Mouse (Mus musculus): ENCODE measurements around the gene Neurl2.
"Not testable (repeated sequence)": the region's sequence is repeated elsewhere in the genome, so short reads cannot be mapped to it uniquely, and the experiment has no call there.

Neurl2 gene

DNA sequence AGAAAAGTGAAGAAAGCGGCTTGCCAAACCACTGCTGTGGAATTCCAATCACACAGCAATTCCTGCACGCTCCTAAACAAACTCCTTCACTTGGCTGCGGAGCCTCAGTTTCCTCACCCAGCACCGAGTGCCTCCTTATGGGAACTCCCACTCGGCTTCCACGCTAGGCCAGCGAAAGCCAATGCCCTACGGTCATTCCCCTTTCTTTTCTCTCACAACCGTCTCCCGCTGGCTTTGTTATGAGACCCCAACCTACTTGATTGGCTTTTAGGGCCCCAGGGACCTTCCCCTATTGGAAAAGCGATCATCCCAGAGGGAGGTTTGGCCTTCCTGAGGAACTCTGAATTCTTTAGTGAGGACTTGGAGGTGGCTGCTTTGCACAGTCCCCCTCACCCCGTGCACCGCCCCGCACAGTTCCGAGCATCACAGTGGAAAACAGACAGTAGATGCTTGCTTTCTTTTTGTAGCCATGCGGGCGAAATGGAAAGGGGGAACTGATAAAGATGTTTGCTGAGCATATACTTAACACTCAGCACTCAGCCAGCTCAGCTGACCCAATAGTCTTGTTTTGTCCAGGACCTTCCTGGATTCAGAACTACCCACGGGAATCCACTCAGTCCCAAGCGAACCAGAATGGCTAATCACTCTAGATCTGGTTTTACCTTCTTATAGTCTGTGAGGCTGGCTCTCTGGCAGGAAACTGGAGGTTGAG, 24.7 kb upstream of the Neurl2 start:
- DNase-seq (ENCODE audit: low spot score): no peak

- DNase-seq (ENCODE audit: low spot score): peak; percentile 77
Observed at GRCm38 (mm10) chr2:164857101-164857821, 24.0 kb upstream of the Neurl2 start, which contains the start of gene Pltp. Gene Pltp, minus strand, starts transcription at chr2:164857711.

- DNase-seq (ENCODE audit: low spot score): no peak
Observed at GRCm38 (mm10) chr2:164856309-164857100, 23.2 kb upstream of the Neurl2 start.

DNA sequence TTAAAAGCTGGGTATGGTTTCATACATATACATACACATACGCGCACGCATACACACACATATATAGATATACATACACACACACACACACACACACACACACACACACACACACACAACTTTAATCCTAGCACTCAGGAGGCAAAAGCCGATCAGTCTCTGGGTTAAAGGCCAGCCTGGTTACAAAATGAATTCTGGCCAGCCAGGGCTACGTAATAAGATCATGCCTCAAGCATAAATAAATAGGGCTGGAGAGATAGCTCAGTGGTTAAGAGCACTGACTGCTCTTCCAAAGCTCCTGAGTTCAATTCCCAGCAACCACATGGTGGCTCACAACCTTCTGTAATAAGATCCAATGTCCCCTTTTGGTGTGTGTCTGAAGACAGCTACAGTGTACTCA, 22.3 kb upstream of the Neurl2 start:
- DNase-seq (ENCODE audit: low spot score): not testable (repeated sequence)

- no peak for DNase-seq (ENCODE audit: low spot score)
Observed at GRCm38 (mm10) chr2:164850061-164850460, 16.8 kb upstream of the Neurl2 start.

- DNase-seq (ENCODE audit: low spot score): no peak
Observed at GRCm38 (mm10) chr2:164845782-164846181, 12.5 kb upstream of the Neurl2 start.

DNA sequence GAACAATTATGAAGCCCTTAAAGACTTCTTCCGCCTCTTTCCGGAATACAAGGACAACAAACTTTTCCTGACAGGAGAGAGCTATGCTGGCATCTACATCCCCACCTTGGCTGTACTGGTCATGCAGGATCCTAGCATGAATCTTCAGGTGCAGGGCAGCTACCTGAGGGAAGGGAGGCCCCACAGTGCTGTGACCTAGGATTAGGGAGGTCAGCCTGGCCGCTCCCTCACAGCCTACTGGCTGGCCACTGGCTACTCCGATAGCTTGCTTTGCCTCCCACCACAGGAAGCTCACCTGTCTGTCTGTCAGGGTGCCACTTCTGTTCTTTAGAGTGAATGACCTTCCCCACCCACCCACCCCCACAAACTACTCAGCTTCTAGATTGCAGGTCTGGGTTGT, 1.9 kb upstream of the Neurl2 start:
- DNase-seq (ENCODE audit: low spot score): no peak

DNA sequence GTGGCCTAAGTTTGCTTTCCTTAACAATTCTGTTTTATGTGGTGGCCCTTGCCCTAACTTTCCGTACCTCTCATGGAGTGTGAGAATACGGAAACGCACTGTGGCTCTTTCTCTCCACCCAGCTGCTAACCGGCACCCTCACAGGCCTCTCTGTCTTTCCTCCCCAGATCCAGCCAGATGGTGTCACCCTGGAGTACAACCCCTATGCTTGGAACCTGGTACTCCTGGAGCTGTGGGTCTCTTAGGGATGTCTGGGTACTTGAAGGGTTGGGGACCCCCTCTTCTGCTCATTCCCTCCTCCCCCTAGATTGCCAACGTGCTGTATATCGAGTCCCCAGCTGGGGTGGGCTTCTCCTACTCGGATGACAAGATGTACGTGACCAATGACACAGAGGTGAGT, 1.3 kb upstream of the Neurl2 start:
- DNase-seq (ENCODE audit: low spot score): no peak

GRCm38 (mm10) chr2:164832748-164833301, 431 bp downstream of the Neurl2 start, which contains the start of gene Ctsa:
Gene Ctsa, plus strand, starts transcription at chr2:164832873.
- DNase-seq (ENCODE audit: low spot score): peak; percentile 75

- no peak for DNase-seq (ENCODE audit: low spot score)
Observed at GRCm38 (mm10) chr2:164832032-164832747, 1.1 kb downstream of the Neurl2 start.

DNA sequence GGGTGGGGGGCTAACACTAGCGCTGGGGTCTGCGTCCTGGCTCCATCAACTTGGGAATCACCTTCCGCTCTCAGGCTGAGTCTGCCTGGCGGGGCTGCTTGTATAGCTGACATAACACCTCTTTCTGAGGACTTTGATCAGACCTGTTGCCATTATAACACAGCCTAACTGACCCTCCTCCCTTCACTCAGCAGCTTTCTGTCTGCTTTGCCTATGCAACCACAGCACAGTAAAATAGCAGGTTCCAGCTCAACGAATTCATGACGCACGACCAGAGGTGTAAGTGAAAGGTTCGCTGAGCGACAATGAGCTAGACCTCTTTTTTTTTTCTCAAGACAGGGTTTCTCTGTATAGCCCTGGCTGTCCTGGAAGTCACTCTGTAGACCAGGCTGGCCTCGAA, 2.2 kb downstream of the Neurl2 start:
- no peak for DNase-seq (ENCODE audit: low spot score)

GRCm38 (mm10) chr2:164829090-164829489, 4.2 kb downstream of the Neurl2 start:
- no peak for DNase-seq (ENCODE audit: low spot score)

DNA sequence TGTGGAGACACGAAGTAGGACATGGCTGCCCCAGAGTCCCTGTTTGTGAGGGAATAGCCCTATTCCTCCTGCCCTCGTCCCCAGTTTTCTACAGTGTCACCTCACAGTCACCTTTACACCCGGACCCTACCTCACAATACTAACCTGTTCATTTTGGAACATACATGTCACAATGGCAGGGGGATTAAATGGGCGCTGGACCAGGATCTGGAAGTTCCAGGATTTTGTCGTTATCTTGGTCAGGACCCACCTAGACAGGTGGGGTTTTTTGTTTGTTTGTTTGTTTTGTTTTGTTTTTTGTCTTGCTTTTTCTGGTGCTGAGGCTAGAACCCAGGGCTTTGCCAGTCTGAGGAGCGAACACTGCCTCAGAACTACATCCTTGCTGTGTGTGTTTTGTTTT, 4.8 kb downstream of the Neurl2 start, which contains the start of gene Spata25:
TSS of gene Spata25 (minus strand) at position 101 of the 400 bp plus-strand sequence.
- no peak for DNase-seq (ENCODE audit: low spot score)

GRCm38 (mm10) chr2:164827146-164827850, 6.0 kb downstream of the Neurl2 start:
- no peak for DNase-seq (ENCODE audit: low spot score)

GRCm38 (mm10) chr2:164825521-164825920, 7.7 kb downstream of the Neurl2 start:
- no peak for DNase-seq (ENCODE audit: low spot score)

DNA sequence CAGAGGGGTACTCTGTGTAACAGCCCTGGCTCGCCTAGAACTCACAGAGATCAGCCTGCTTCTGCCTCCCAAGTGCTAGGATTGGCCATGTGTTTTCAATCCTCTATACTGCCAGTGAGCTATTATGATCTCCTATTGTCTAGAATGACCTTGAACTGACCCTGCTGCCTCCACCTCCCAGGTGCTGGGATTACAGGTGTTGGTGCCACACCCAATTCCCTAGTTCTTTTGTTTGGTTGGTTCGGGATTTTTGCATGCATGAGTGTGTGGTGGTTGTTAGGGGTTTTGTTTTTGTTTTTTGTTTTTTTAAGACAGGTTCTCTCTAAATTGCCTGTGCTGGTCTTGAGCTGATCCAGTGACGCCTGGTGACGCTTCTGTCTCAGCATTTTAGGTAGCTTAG, 9.3 kb downstream of the Neurl2 start:
- DNase-seq (ENCODE audit: low spot score): no peak

DNA sequence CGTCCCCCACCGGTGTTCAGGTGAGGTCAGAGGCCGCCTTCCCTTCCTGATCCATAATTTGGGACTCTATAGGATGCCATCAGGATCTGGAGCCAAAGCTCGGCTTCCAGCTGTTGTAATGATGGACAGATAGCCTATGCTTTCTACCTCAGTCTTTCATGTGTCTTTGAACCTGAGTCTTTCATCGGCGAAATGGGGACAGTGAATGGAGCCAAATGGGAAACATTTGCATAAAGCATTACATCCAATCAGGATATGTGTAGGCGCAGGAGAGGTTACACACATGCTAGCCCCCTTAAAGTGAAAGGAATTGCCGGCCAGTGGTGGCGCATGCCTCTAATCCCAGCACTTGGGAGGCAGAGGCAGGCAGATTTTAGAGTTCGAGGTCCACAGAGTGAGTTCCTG, 10.1 kb downstream of the Neurl2 start:
- DNase-seq (ENCODE audit: low spot score): no peak

GRCm38 (mm10) chr2:164822636-164823165, 10.6 kb downstream of the Neurl2 start, which contains the start of gene Zswim1:
Gene Zswim1, plus strand, starts transcription at chr2:164822686.
- DNase-seq (ENCODE audit: low spot score): peak; percentile 100

- DNase-seq (ENCODE audit: low spot score): no peak
Observed at GRCm38 (mm10) chr2:164821060-164821459, 12.2 kb downstream of the Neurl2 start.

GRCm38 (mm10) chr2:164817703-164818102, 15.6 kb downstream of the Neurl2 start:
- no peak for DNase-seq (ENCODE audit: low spot score)

GRCm38 (mm10) chr2:164817206-164817605, 16.1 kb downstream of the Neurl2 start:
- no peak for DNase-seq (ENCODE audit: low spot score)
